Mouse (Mus musculus): Measurements from ENCODE around the gene Ppp1r13l.

- TF ChIP-seq GATA1 (IDR thresholded peaks at IDR 0.05; ENCODE audit: borderline replicate concordance, low read length) (no peak), FLI1 (IDR thresholded peaks at IDR 0.05; ENCODE audit: low read length) (no peak)
Observed at GRCm38 (mm10) chr7:19354991-19355390, 4.6 kb upstream of the Ppp1r13l start.

Measured in megakaryocyte, embryonic 14.5 days (primary cell).